Mouse (Mus musculus) heart, embryonic 10.5 days (tissue): Measurements from ENCODE around the gene Hist2h2ac. TPM values are rescaled to one million over a fixed set of nuclear protein-coding genes. Genes with fewer than 3 reads are reported as not detected.
"Not testable (repeated sequence)": the region's sequence is repeated elsewhere in the genome, so short reads cannot be mapped to it uniquely, and the experiment has no call there.

ENCODE experiments used
- DNase-seq: peaks from one replicate; pipeline ENCODE4 v3.0.0-alpha.2; 2017; ENCODE audit warnings: low spot score
- H3K27ac ChIP-seq: fragments of 300-500 bp; sonication (generic); 2 replicates; pipeline ENCODE4 v1.5.1; 2016; ENCODE audit warnings: mild to moderate bottlenecking
- H3K27me3 ChIP-seq: fragments of 300-500 bp; sonication (generic); 2 replicates; pipeline ENCODE4 v1.6.1; 2016; ENCODE audit warnings: mild to moderate bottlenecking; ENCODE audit not compliant: poor library complexity, insufficient read depth, severe bottlenecking
- H3K36me3 ChIP-seq: fragments of 300-500 bp; sonication (generic); 2 replicates; pipeline ENCODE4 v1.6.1; 2016; ENCODE audit warnings: mild to moderate bottlenecking, moderate library complexity
- H3K4me1 ChIP-seq: fragments of 300-500 bp; sonication (generic); 2 replicates; pipeline ENCODE4 v1.6.1; 2016; ENCODE audit warnings: mild to moderate bottlenecking
- H3K4me3 ChIP-seq: fragments of 300-500 bp; sonication (generic); 2 replicates; pipeline ENCODE4 v1.5.1; 2016; ENCODE audit warnings: mild to moderate bottlenecking, moderate library complexity
- H3K9me3 ChIP-seq: fragments of 300-500 bp; sonication (generic); 2 replicates; pipeline ENCODE4 v1.6.1; 2016; ENCODE audit warnings: mild to moderate bottlenecking, moderate library complexity
- WGBS: fragments of 180-500 bp; shearing (Covaris S2); methylation state at CpG from one replicate; pipeline ENCODE4 v1.1.7; 2016; 5-methylcytosine and 5-hydroxymethylcytosine counted together
- polyA plus RNA-seq: library from polyadenylated mRNA; unstranded; fragments of >200 nt; fragmentation: Nextera tagmentation; extraction: Ambion mirVana; gene quantifications from 2 replicates; pipeline ENCODE4 v1.2.1, GENCODE M21; 2016

Gene Hist2h2ac
- polyA plus RNA-seq, 1 experiment from 2014 or later = 8.2 TPM

- Histone ChIP-seq H3K27me3 (no peaks in the 10 kb centered on the region), H3K27ac (no peak overlapping the region), H3K4me3 (no peak overlapping the region), H3K4me1 (peaks cover 21% of the 10 kb centered on the region), H3K9me3 (no peaks in the 10 kb centered on the region), H3K36me3 (peaks cover 11% of the 10 kb centered on the region)
- DNase-seq = no peak
- 39% methylated on average over 2 of the region's 2 CpGs for WGBS
These were observed 20.9 kb downstream of the Hist2h2ac start for GRCm38 (mm10) chr3:96199731-96200130.

- DNase-seq, H3K27me3 ChIP-seq, H3K9me3 ChIP-seq: not testable (repeated sequence)
- Histone ChIP-seq H3K4me1 (peaks cover 21% of the 10 kb centered on the region), H3K4me3 (peak overlapping the region; percentile 29; the same call in 1 of the 2 replicates), H3K27ac (peak overlapping the region; percentile 52; the same call in 1 of the 2 replicates), H3K36me3 (peaks cover 21% of the 10 kb centered on the region)
- WGBS = 24% methylated on average over 8 of the region's 8 CpGs
These were observed 22.0 kb downstream of the Hist2h2ac start for GRCm38 (mm10) chr3:96198601-96199251.

- Histone ChIP-seq H3K4me3 (peak overlapping the region; percentile 79), H3K27me3 (no peaks in the 10 kb centered on the region), H3K9me3 (no peaks in the 10 kb centered on the region), H3K27ac (peak overlapping the region; percentile 97), H3K4me1 (peaks cover 21% of the 10 kb centered on the region), H3K36me3 (peaks cover 27% of the 10 kb centered on the region)
- 3% methylated on average over 6 of the region's 6 CpGs for WGBS
- no peak for DNase-seq
These were observed 22.5 kb downstream of the Hist2h2ac start for GRCm38 (mm10) chr3:96198181-96198580.

GRCm38 (mm10) chr3:96197129-96197749, 23.4 kb downstream of the Hist2h2ac start:
- under 1% methylated on average over 50 of the region's 50 CpGs for WGBS
- Histone ChIP-seq H3K27ac (peak overlapping the region; percentile 97), H3K27me3 (no peaks in the 10 kb centered on the region), H3K36me3 (peaks cover 36% of the 10 kb centered on the region), H3K9me3 (no peaks in the 10 kb centered on the region), H3K4me1 (peaks cover 21% of the 10 kb centered on the region), H3K4me3 (peak overlapping the region; percentile 79)
- DNase-seq = peak; percentile 95

- peaks cover 42% of the 10 kb centered on the region for H3K36me3 ChIP-seq
- H3K4me1 ChIP-seq = peaks cover 21% of the 10 kb centered on the region
- no peaks in the 10 kb centered on the region for H3K9me3 ChIP-seq
- peak overlapping the region; percentile 97 for H3K27ac ChIP-seq
- no peak for DNase-seq
- H3K27me3 ChIP-seq = no peaks in the 10 kb centered on the region
- H3K4me3 ChIP-seq = peak overlapping the region; percentile 79
- WGBS = 20% methylated on average over 27 of the region's 27 CpGs
These were observed 24.1 kb downstream of the Hist2h2ac start for GRCm38 (mm10) chr3:96196437-96197128.

- peaks cover 49% of the 10 kb centered on the region for H3K36me3 ChIP-seq
- DNase-seq = no peak
- no peak overlapping the region for H3K4me3 ChIP-seq
- 85% methylated on average over 11 of the region's 11 CpGs for WGBS
- H3K9me3 ChIP-seq = no peaks in the 10 kb centered on the region
- H3K4me1 ChIP-seq = peaks cover 21% of the 10 kb centered on the region
- no peaks in the 10 kb centered on the region for H3K27me3 ChIP-seq
- H3K27ac ChIP-seq = no peak overlapping the region
These were observed 24.9 kb downstream of the Hist2h2ac start for GRCm38 (mm10) chr3:96195616-96196313.

GRCm38 (mm10) chr3:96194966-96195365, 25.7 kb downstream of the Hist2h2ac start:
- WGBS = 90% methylated on average over 10 of the region's 10 CpGs

GRCm38 (mm10) chr3:96192977-96193376, 27.7 kb downstream of the Hist2h2ac start:
- 60% methylated on average over 12 of the region's 12 CpGs for WGBS
- Histone ChIP-seq H3K9me3 (no peaks in the 10 kb centered on the region), H3K27me3 (no peaks in the 10 kb centered on the region), H3K27ac (no peak overlapping the region), H3K4me1 (peaks cover 14% of the 10 kb centered on the region), H3K4me3 (no peak overlapping the region), H3K36me3 (peaks cover 75% of the 10 kb centered on the region)
- no peak for DNase-seq

More at GRCm38 (mm10) chr3:96194966-96195365, 25.7 kb downstream of the Hist2h2ac start:
- Histone ChIP-seq H3K4me3 (no peak overlapping the region), H3K4me1 (peaks cover 21% of the 10 kb centered on the region), H3K36me3 (peaks cover 57% of the 10 kb centered on the region), H3K27me3 (no peaks in the 10 kb centered on the region), H3K9me3 (no peaks in the 10 kb centered on the region), H3K27ac (no peak overlapping the region)
- DNase-seq = no peak

GRCm38 (mm10) chr3:96182382-96182776, 38.3 kb downstream of the Hist2h2ac start:
- Histone ChIP-seq H3K4me3 (peak overlapping the region; percentile 78), H3K4me1 (peaks cover 49% of the 10 kb centered on the region), H3K36me3 (peaks cover 38% of the 10 kb centered on the region), H3K27ac (peak overlapping the region; percentile 90), H3K27me3 (no peaks in the 10 kb centered on the region), H3K9me3 (no peaks in the 10 kb centered on the region)
- no peak for DNase-seq
- WGBS = 10% methylated on average over 4 of the region's 4 CpGs

- 22% methylated on average over 12 of the region's 12 CpGs for WGBS
- Histone ChIP-seq H3K4me3 (peak overlapping the region; percentile 78), H3K27ac (peak overlapping the region; percentile 90), H3K4me1 (peaks cover 49% of the 10 kb centered on the region), H3K36me3 (peaks cover 36% of the 10 kb centered on the region), H3K27me3 (no peaks in the 10 kb centered on the region), H3K9me3 (no peaks in the 10 kb centered on the region)
- no peak for DNase-seq
These were observed 38.9 kb downstream of the Hist2h2ac start for GRCm38 (mm10) chr3:96181510-96182381.

- no peak for DNase-seq
- Histone ChIP-seq H3K27me3 (no peaks in the 10 kb centered on the region), H3K4me3 (peak within 1 kb of the TSS; percentile 78), H3K9me3 (no peaks in the 10 kb centered on the region), H3K4me1 (peaks cover 49% of the 10 kb centered on the region), H3K36me3 (peaks cover 39% of the 10 kb centered on the region), H3K27ac (peak within 1 kb of the TSS; percentile 90)
- 0% methylated on average over 17 of the region's 23 CpGs for WGBS
These were observed 39.8 kb downstream of the Hist2h2ac start, which contains the start of gene Sv2a for GRCm38 (mm10) chr3:96180727-96181477. TSS of gene Sv2a (plus strand) at chr3:96181151.
